Mouse (Mus musculus) liver, postnatal 0 days (tissue): Measurements from ENCODE around the gene Ntn1. TPM values are rescaled to one million over a fixed set of nuclear protein-coding genes. Genes with fewer than 3 reads are reported as not detected.

Experiments used
- ATAC-seq: fragments of 200-750 bp; cut with Nextera tagmentation; 2 replicates; pipeline ENCODE4 v1.8.0; 2017; ENCODE audit warnings: mild to moderate bottlenecking, moderate library complexity
- DNase-seq: peaks from one replicate; pipeline ENCODE4 v3.0.0-alpha.2; 2016
- H3K27ac ChIP-seq: fragments of 300-500 bp; sonication (generic); 2 replicates; pipeline ENCODE4 v1.5.1; 2014; ENCODE audit warnings: antibody characterized with exemption, moderate library complexity, mild to moderate bottlenecking, low read depth
- H3K27me3 ChIP-seq: fragments of 300-500 bp; sonication (generic); 2 replicates; pipeline ENCODE4 v1.6.1; 2014; ENCODE audit warnings: low read length, control low read depth, mixed read lengths; ENCODE audit not compliant: insufficient read depth
- H3K36me3 ChIP-seq: fragments of 300-500 bp; sonication (generic); replicated peaks from 2 replicates; pipeline ENCODE4 v1.6.1; 2014; ENCODE audit warnings: mild to moderate bottlenecking, control low read depth, low read length, moderate library complexity, mixed read lengths; ENCODE audit not compliant: insufficient read depth
- H3K4me1 ChIP-seq: fragments of 300-500 bp; sonication (generic); 2 replicates; pipeline ENCODE4 v1.6.1; 2014; ENCODE audit warnings: antibody characterized with exemption, mild to moderate bottlenecking, control low read depth; ENCODE audit not compliant: insufficient read depth
- H3K4me2 ChIP-seq: fragments of 300-500 bp; sonication (generic); 2 replicates; pipeline ENCODE4 v1.6.1; 2014; ENCODE audit warnings: low read depth, mild to moderate bottlenecking, low read length, moderate library complexity, mixed read lengths
- H3K4me3 ChIP-seq: fragments of 300-500 bp; sonication (generic); 2 replicates; pipeline ENCODE4 v1.5.1; 2014; ENCODE audit warnings: low read depth, low read length
- H3K9ac ChIP-seq: fragments of 300-500 bp; sonication (generic); replicated peaks from 2 replicates; pipeline ENCODE4 v1.6.1; 2014; ENCODE audit warnings: mild to moderate bottlenecking, moderate library complexity
- H3K9me3 ChIP-seq: fragments of 300-500 bp; sonication (generic); 2 replicates; pipeline ENCODE4 v1.6.1; 2016; ENCODE audit warnings: mild to moderate bottlenecking, control low read depth, low read length, mixed read lengths
- CTCF ChIP-seq: sonication (generic); IDR thresholded peaks from 2 replicates; pipeline ENCODE4 v1.5.1; 2016; ENCODE audit warnings: antibody characterized with exemption, low read depth
- EP300 ChIP-seq: IDR thresholded peaks from 2 replicates; pipeline ENCODE4 v1.6.1; 2016; ENCODE audit warnings: antibody characterized with exemption, low read depth, mild to moderate bottlenecking
- WGBS: fragments of 180-500 bp; shearing (Covaris S2); extraction: QIAGEN DNeasy Blood & Tissue Kit; methylation state at CpG from one replicate; pipeline ENCODE4 v1.1.7; 2014; ENCODE audit not compliant: insufficient replicate concordance; 5-methylcytosine and 5-hydroxymethylcytosine counted together
- polyA plus RNA-seq: library from polyadenylated mRNA; unstranded; fragments of >200 nt; fragmentation: Nextera tagmentation; extraction: Ambion mirVana; gene quantifications from 2 replicates; pipeline ENCODE4 v1.2.1, GENCODE M21; 2015

Gene Ntn1
- polyA plus RNA-seq, 1 experiment from 2014 or later = 0.76 TPM

GRCm38 (mm10) chr11:68390381-68391287 lies 10.0 kb downstream of the Ntn1 start:
- Histone ChIP-seq H3K9me3 (no peaks in the 10 kb centered on the region), H3K4me3 (no peak overlapping the region), H3K9ac (no peak overlapping the region), H3K27me3 (peaks cover 91% of the 10 kb centered on the region), H3K4me2 (no peak overlapping the region), H3K27ac (no peak overlapping the region), H3K4me1 (peaks cover 8% of the 10 kb centered on the region), H3K36me3 (no peaks in the 10 kb centered on the region)
- WGBS = 3% methylated on average over 19 of the region's 19 CpGs
- ATAC-seq (no peak), DNase-seq (no peak)
- TF ChIP-seq EP300 = no peak
- no peak for TF ChIP-seq CTCF

DNA sequence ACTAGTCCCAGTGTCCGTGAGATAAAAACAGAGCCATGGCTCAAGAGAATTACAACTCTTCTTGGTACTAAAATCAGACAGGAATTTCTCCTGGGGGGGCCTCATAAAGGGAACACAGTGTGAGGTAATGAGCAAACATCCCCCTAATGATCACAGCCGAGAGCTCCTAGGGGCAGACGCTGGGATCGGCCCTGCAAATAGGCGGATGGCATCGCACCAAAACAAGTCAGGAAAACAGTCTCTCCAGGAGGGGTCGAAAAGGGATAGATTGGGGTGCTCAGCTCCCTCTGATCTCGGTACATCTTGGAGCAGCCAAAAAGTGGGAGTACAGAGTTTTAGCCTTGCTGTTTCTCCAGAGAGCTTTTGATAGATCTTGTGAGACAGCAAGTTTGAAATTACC lies 11.0 kb downstream of the Ntn1 start:
- no peak for DNase-seq
- WGBS = 3% methylated on average over 8 of the region's 8 CpGs
- Histone ChIP-seq H3K4me2 (no peak overlapping the region), H3K27me3 (peaks cover 92% of the 10 kb centered on the region), H3K27ac (no peak overlapping the region), H3K9me3 (no peaks in the 10 kb centered on the region), H3K4me3 (no peak overlapping the region), H3K4me1 (peaks cover 14% of the 10 kb centered on the region), H3K36me3 (no peaks in the 10 kb centered on the region), H3K9ac (no peak overlapping the region)
- TF ChIP-seq EP300 (no peak), CTCF (no peak)
- no peak for ATAC-seq

GRCm38 (mm10) chr11:68388655-68389015 lies 12.0 kb downstream of the Ntn1 start:
- 18% methylated on average over 1 of the region's 1 CpGs for WGBS

DNA sequence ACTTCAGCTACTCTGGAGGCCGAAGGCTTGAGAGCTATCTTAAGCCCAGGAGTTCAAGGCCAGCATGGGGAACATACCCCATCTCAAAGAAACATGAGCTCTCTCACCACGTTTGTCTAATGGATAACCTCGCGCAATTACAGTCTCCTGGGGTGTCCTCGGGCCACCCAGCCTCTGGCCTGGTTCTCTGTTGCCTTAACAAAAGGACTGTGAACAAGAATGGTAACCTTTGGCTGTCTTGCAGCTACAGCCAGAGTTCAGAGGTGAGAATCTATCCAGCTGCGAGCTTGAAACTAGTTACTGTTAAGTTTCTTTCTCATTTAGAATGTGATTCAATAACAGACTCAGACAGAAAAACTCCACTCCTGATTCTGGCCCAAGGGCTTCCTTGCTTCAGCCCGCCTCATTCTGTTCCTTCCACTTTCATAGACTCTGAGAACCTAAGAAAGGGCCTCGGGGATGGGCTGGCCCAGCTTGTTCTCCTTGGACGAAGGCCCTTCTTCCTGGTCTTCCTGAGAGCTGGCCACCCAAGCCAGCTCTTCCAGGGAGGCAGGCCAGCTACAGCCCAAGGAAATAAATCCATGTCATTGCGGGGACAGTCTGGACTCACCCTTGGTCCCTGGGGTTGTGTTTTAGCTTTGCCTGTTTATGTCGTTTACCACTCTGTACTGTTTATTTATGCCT lies 12.5 kb downstream of the Ntn1 start:
- DNase-seq = no peak
- no peak for TF ChIP-seq EP300
- no peak for TF ChIP-seq CTCF
- WGBS = 45% methylated on average over 11 of the region's 11 CpGs

More at GRCm38 (mm10) chr11:68388655-68389015, 12.0 kb downstream of the Ntn1 start:
- DNase-seq = no peak
- Histone ChIP-seq H3K4me3 (no peak overlapping the region), H3K27me3 (peaks cover 93% of the 10 kb centered on the region), H3K9ac (no peak overlapping the region), H3K27ac (no peak overlapping the region), H3K4me1 (peaks cover 14% of the 10 kb centered on the region), H3K4me2 (no peak overlapping the region), H3K9me3 (no peaks in the 10 kb centered on the region), H3K36me3 (no peaks in the 10 kb centered on the region)
- ATAC-seq = no peak
- TF ChIP-seq CTCF = no peak
- TF ChIP-seq EP300 = no peak

DNA sequence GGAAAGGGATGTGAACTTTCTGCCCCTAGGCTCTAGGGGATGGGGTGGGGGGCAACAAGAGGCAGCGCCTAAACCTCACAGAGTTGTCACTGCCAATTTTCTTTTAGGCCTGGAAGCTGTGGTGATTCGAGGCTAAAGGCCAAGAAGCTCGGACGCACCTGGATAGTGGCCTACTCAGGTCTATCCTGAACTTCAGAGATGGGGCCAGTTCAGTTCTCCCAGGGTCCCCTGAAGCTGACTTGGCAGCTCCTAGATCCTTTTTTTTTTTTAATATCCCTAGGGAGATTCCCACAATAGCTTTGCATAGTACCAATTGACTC lies 13.2 kb downstream of the Ntn1 start:
- DNase-seq (no peak), ATAC-seq (no peak)
- peaks cover 95% of the 10 kb centered on the region for H3K27me3 ChIP-seq
- H3K4me2 ChIP-seq = peak overlapping the region; percentile 74
- no peak overlapping the region; the same call in 1 of the 2 replicates for H3K9ac ChIP-seq
- H3K36me3 ChIP-seq = no peaks in the 10 kb centered on the region
- H3K27ac ChIP-seq = no peak overlapping the region
- H3K9me3 ChIP-seq = no peaks in the 10 kb centered on the region
- H3K4me3 ChIP-seq = peak overlapping the region; percentile 55
- TF ChIP-seq CTCF = no peak
- no peak for TF ChIP-seq EP300
- peaks cover 14% of the 10 kb centered on the region for H3K4me1 ChIP-seq
- 42% methylated on average over 4 of the region's 4 CpGs for WGBS

More for the DNA sequence above, 12.5 kb downstream of the Ntn1 start:
- no peak overlapping the region for H3K27ac ChIP-seq
- peaks cover 14% of the 10 kb centered on the region for H3K4me1 ChIP-seq
- H3K27me3 ChIP-seq = peaks cover 96% of the 10 kb centered on the region
- no peaks in the 10 kb centered on the region for H3K9me3 ChIP-seq
- H3K9ac ChIP-seq = no peak overlapping the region
- H3K4me2 ChIP-seq = no peak overlapping the region
- ATAC-seq = no peak
- H3K36me3 ChIP-seq = no peaks in the 10 kb centered on the region
- H3K4me3 ChIP-seq = no peak overlapping the region

DNA sequence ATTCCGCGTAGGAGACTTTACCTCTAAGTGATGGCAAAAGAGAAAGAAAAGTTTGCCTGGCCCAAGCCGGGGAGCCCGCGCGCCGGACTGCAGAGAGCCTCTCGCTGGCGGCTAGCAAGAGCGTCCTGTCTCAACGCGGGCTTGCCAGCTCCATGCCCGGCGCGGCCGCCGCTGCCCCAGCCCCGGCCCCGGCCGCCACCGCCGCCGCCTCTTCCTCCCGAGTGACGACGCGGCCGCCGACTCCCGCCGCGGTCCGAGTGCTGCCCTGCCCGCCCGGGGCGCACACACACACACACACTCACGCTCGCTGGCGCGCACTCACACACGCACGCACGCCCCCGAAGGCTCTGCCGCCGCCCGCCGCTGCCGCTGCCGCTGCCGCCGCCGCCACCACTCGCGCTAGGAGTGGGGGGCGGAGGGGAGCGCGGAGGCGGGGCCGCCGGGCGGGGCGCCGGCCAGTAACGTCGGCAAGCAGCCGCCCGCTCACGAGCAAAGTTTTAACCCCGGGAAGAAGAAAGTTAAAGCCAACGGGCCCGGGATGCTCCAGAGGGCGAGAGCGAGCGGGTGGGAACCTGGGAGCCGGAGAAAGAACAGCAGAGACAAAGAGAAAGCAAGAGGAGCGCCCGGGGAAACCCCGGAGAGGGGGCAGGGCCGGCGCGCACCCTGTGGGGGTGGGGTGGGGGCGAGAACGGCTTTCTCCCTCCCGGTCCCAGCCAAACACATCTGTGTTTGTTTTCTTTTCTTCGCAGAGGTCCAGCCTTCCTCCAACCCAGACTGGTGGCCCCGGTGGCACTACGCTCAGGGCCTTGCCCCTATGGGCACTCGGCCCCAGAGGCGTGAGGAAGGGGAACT lies 13.8 kb downstream of the Ntn1 start:
- H3K4me1 ChIP-seq = peaks cover 14% of the 10 kb centered on the region
- no peaks in the 10 kb centered on the region for H3K9me3 ChIP-seq
- ATAC-seq (no peak), DNase-seq (peak; percentile 42)
- no peak for TF ChIP-seq CTCF
- TF ChIP-seq EP300 = no peak
- H3K36me3 ChIP-seq = no peaks in the 10 kb centered on the region
- H3K4me2 ChIP-seq = peak overlapping the region; percentile 74
- no peak overlapping the region for H3K27ac ChIP-seq
- peak overlapping the region; percentile 55 for H3K4me3 ChIP-seq
- WGBS = 1% methylated on average over 62 of the region's 90 CpGs
- peaks cover 95% of the 10 kb centered on the region for H3K27me3 ChIP-seq
- peak overlapping the region; percentile 27; the same call in 1 of the 2 replicates for H3K9ac ChIP-seq
